Mouse (Mus musculus): ENCODE measurements at regions not wholly inside any gene's neighbourhood (a gene's known extent, or its start where the extent isn't known, plus 50 kb on each side); places are given as distances from the start of the nearest gene placed in this dataset.

DNA sequence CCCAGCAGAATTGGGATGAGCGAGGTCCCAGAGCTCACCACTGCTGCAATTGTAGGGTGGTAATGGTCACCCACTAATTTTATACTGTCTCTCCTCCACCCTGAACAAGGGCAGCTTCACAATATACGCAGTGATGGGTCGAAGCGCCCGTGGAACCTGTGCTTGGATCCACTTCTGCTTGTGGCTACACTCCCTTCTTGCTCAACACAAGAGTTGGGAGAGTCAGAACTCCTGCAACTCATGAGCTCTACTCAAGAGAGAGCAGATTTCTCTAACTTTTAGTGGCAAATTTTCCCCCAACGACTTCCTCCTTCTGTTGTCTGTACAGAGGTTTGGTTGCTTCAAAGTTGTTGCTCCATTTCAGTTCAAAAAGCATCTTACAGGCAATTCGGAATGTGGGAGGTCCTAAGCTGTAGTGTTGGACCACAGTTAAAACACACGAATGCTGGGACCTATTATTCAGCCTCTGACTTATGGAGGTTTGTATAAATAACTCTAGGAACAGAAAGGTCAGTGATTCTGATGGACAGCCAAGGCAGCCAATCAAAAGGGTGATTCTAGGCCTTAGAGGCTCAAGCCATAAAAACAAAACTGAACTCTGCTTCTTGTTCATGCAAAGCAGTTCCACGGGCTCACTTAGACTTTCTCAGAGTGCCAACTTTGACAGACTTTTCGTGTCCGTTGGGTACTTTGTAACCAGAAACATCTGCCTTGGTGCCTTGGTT lies 227.8 kb upstream of the Meis1 start:
- no peak for DNase-seq (ENCODE audit: low spot score)

DNA sequence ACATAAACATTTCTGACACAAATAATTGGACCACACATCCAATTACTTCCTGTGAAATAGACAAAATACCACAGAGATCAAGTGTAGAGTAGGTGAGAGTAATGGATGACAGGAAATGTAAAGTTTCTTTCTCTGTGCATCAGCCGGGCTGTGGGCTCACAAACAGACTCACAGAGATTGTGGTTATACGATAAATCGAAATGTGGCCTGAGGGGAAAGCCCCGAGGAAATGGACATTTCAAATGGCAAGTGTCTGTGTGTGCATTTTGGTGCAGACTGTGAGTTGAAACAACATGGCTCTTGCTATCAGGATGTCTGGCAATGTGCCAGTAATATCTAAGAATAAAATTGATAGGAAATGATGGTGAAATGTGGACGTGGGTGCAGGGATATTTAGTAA lies 234.8 kb upstream of the Meis1 start:
- DNase-seq (ENCODE audit: low spot score): no peak

DNA sequence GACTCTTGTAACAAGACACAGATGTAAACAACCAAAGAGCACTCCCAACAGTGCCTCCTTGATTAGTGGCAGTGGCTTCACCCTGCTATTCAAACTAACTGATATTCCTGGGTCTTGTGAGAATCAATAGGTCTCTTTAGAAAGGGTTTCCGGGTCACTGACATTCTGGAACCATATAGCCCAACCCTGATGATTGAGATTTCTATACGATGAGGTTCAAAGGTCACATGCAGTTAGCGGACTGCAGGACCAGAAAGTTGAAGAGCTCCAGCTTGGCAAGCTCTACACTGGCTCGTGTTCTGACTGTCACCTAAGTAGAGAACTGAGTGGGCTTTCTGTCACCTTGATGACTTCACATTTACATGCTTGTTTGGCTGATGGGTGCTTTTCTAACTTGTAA lies 235.4 kb upstream of the Meis1 start:
- no peak for DNase-seq (ENCODE audit: low spot score)

DNA sequence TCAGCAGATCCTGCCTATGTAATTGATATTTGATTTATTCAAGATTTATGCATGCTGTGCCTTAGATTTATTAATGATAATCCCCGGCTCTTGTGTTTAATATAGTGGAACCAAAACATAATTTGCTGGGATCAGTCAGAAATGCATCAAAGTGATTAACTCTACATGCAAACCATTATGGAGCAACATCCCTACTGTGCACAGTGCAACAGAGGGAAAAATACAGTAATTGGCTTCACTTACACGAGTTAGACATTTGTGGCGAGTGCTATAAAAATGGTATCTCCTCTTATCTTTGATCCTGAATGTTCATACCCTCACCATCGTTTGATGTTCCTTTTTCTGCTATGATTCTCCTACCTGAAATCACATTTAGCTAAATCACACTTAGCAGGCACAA lies 238.8 kb upstream of the Meis1 start:
- no peak for DNase-seq (ENCODE audit: low spot score)

DNA sequence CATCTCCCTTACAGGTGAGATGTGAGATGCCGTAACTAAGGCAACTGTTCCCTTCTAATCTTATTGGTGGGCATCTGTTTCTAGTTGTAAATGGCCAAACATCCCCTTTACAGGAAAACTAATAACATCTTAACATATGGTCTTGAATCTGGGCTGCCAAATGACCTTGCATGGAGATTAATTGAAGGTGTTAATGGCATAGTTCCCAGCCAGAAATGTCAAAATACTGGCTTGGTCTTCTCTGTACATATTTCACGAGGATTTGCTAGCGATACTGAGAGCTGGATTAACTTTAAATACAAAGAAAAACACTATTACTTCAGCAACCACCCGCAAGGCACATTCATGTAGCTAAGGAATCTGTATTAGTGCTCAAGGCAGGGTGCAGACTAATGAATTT lies 244.0 kb upstream of the Meis1 start:
- no peak for DNase-seq (ENCODE audit: low spot score)

DNA sequence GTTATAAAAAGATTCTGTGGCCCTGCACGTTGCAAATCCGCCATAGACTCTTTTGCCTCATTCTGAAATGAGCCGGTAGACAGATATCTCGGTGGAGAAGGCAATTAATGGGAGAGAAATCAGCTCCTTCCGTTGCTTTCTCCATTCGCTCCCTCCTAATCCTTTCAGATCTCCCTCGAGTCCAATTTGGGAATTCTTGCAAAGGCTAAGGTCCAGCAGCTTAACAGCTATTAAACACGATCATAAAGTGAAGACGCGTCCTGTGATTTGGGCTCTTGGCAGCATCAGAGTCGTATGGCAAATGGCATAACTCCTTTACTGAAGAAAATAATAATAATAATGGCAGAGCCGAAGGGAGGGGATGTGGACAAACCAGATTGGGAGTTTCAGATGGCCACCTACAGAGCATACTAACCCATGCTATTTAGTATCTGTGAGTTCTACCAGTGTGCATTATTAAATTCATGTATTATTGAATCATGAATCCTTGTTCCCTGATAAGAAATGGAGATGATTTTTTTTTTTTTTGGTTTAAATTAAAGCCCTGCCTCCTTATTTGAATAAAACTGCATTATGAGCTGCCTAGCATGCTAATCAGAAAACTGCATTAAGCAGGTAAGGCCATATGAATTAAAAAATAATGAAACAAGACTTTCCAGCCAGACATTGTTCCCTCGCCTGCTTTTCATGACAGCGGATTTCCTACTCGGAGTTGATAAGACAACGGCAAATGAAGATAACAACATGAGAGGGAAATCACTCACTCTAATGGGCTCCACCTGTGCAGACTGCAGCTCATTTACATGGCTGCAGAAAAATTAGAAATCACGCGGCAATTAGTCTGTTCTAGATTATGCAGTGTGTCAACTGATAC lies 246.2 kb upstream of the Meis1 start:
- no peak for DNase-seq (ENCODE audit: low spot score)

DNA sequence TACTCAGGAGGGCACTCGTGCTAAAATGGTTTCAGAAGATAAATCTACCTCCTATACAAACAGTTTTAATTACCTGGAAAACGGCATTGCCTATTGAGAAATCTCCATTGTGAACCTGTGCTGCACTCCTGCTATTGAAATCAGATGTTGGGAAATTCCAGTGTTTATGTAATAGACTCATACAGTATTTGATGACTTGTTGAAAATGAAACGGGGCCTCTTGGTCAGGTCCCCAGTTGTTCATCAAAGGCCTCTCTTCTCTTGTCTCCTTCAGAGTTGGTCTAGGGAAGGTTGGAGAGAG lies 246.8 kb upstream of the Meis1 start:
- no peak for DNase-seq (ENCODE audit: low spot score)

DNA sequence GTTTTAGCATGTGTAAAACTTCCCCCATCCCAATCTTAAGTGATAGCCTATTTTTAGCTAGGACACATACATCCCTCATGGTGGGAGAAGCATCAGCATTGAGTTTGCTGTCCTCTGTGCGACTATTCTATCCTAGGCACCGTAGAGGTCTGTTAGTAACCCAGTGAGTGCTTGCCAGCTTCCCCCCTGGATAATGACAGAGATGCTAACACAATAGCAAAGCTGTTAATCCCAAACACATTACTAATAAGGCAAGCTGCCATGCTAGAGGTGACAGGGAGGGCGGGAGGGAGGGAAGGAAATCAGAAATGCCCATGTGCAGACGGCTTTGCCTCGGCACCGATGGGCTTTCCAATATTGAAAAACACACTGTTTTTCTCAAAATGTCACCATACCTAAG lies 272.2 kb upstream of the Meis1 start:
- no peak for DNase-seq (ENCODE audit: low spot score)

DNA sequence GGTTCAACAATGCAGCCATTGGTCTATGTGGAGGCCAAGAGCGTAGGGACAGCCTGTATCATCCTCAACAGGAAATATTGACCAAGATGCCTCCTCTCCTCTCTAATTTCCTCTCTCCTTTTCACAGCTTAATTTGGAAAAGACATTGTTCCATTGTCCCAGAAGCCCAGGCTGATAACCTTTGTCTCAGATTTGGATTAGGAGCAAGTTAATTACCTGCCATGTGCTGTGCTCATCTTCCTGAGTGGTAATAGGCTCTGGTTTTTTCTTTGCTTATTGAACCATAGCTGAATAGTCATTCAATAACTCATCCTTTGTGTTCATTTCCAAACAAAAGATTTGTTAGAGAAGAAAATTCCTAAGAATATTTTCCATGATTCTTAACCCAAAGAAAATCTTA lies 280.6 kb upstream of the Meis1 start:
- DNase-seq (ENCODE audit: low spot score): no peak

DNA sequence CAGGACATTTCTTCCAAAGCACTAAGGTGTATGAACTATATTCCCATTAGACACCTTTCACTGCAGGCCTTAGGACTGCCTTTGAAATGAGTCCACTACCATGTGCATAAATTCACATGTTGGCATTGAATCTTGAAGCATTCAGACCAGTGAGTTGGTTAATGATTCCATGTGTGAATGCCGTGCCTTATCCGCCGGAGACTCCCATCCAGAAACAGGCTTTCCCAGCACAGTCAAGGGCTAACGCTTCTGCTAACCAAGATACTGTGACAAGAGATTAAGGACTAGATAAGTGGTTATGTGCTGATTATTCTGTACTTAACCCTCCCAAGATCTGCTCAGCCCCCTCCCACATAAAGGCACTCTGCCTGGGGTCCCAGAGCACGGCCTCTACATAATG lies 287.9 kb upstream of the Meis1 start:
- DNase-seq (ENCODE audit: low spot score): no peak

DNA sequence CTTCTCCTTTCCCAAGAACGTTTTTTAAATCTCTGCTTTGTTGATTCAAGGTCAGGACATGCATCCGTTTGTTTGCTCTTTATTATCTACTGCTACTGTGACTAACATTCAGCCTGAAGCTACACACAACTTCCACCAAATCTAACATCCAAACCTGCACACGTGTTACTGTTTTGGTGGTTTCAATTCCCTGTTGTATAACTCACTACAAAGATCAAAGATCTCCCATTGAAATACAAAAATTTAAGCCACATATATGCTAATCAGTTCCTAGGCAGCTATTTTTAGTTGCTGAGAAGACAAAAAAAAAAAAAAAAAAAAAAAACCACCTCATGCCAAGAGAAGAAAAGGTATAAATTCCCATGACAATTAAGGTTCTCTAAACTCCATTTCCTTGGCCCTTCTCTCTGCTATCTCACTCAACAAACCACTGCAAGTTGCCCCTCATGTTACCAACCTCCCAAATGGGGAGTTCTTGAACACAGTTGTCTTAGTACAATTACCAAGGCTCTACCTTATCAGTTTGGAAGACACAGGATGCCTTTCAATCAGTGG lies 312.0 kb upstream of the Meis1 start:
- no peak for DNase-seq (ENCODE audit: low spot score)

DNA sequence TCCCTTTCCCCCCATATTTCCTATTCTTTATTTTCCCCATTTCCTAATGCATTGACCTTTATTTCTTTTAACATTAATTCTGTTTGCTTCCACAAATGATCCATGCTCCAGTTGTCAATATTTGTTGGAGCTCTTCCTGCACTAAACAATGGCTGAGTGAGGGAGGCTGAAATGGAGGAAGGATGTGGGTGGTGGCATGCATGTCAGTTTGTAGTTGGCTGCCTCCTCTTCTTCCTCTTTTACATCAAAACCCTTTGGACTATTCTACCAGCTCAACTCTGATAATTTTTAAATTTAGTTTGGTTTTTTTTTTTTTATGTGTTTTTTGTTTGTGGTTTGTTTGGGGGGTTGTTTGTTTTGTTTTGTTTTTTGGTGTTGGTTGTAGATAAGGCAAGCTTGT lies 313.5 kb upstream of the Meis1 start:
- no peak for DNase-seq (ENCODE audit: low spot score)

DNA sequence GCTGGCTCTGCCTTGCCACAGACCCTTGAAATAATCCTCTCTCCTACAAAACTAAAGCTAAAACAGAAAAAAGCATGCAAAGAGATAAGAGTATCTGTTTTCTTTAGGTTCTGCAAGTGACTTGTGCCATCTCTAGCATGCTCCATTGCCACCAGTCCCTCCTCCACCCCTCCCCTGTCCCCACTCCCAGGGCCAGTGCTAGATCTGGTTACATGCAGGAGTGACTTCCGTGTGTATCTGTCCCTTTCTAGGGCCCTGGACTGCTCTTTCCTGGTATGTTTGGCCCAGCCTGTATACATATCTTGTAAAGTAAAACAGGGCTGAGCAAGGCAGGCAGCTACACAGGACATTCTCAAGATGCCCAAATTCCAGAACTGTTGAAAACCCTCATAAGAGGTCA lies 313.9 kb upstream of the Meis1 start:
- no peak for DNase-seq (ENCODE audit: low spot score)

DNA sequence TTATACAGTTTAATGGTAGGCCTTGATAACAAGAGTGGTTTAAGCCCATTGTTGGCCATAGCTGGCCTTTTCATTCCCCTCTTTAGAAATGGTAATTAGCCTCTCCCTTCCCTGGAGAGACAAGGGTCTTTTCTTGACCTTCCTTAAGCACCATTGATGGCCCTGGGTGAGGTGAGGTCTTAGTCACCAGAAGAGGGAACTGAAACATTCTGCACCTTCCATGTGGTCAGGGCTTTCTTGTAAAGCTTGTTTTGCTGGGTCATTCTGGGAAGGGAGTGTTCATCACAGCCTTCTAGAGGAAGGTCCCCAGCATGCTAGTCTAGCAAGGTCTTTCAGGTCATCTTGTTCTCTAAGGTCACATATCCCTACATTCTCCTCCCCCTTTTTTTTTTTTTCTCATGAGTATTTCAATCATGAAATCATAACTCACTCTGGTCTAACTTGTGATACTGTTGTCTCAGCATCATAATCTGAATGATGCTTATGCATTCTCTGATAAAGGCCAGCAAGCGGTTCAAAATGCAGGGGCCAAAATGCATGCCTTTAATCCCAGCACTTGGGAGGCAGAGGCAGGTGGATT lies 315.2 kb upstream of the Meis1 start:
- DNase-seq (ENCODE audit: low spot score): no peak

DNA sequence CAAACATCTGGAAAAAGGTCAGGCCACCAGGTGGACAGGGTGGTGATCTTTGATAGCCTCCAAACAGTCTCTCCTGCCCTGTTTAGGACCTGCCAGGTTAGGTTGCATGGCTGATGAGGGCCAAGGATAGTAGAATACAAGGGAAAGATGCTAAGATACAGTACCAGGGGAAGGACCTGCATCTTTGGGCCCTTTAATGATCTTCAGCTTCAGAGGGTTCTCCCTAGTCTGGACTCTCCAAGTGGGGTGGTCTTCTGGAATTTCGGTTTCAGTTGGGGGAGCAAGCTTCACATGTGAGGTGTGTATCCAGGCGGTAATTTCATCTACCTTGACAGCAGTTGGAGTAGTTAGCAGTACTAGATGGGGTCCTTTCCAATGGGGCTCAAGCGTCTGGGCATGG lies 316.6 kb upstream of the Meis1 start:
- no peak for DNase-seq (ENCODE audit: low spot score)

DNA sequence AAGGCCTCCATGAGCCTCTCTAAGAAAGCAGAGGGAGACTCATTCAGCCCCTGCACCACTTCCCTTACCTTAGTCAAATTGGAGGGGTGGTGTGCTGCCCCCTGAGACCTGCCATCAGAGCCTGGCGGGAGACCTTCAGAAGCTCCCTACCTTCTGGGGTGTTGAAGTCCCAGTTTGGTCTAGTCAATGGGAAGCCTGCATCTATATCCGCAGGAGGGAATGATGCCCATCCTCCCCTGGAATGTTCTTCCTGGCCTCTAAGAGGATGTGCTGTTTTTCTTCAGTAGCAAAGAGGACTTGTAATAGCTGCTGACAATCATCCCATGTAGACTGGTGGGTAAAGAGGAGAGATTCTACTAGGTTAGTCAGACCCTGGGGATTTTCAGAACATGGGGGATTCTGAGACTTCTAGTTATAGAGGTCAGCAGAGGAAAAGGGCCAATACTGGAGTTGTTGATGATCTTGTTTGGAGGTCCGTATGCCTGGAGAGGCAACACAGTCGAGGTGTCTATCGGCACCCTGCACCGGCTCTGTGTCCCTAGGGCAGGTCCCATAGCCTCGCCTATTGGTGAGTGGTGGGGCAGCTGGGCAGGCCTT lies 321.0 kb upstream of the Meis1 start:
- DNase-seq (ENCODE audit: low spot score): no peak

DNA sequence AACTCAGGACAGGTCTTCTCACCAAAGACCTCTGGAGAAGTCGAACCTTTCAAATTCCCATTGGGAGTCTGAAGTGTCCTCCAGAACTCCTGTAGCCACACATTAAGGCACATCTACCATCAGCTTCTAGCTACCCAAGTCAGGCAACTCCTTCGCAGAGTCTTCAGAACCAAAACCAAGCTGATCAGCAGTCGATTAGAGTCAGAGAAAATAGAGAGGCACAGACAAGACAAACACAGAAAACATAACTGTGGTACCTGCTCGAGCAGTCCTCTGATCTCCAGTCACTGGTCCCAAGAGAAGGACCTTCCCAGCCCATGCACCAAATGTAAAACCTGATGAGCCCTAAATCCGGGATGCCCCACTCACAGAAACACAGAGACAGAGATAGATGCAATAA lies 322.1 kb upstream of the Meis1 start:
- no peak for DNase-seq (ENCODE audit: low spot score)

DNA sequence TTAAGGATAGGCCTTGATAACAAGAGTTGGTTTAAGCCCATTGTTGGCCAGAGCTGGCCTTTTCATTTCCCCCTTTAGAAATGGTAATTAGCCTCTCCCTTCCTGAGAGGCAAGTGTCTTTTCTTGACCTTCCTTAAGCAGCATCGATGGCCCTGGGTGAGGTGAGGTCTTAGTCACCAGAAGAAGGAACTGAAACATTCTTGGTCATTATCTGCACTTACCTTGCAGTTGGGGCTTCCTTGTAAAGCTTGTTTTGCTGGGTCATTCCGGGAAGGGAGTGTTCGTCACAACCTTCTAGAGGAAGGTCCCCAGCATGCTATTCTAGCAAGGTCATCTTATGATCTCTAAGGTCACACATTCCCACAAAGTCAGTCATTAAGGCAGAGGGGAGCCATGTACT lies 322.6 kb upstream of the Meis1 start:
- no peak for DNase-seq (ENCODE audit: low spot score)

DNA sequence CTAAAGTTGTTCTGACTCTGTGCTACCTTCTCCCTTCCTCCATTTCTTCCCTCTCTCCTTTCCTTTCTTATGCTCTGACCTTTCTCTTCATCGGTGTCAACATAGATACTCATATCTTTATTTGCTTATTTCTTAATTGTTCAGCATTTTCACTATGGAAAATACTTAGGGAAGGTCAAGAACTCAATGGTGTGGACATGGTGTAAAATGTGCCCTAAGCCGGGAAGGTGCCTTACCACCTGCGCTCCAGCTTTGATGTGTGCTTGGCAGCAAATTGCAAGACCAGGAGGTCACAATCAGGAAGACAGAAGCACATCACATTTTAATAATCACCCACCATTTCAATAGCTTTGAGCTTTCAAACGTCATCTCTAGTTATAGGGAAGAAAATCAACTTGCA lies 324.0 kb upstream of the Meis1 start:
- DNase-seq (ENCODE audit: low spot score): no peak

DNA sequence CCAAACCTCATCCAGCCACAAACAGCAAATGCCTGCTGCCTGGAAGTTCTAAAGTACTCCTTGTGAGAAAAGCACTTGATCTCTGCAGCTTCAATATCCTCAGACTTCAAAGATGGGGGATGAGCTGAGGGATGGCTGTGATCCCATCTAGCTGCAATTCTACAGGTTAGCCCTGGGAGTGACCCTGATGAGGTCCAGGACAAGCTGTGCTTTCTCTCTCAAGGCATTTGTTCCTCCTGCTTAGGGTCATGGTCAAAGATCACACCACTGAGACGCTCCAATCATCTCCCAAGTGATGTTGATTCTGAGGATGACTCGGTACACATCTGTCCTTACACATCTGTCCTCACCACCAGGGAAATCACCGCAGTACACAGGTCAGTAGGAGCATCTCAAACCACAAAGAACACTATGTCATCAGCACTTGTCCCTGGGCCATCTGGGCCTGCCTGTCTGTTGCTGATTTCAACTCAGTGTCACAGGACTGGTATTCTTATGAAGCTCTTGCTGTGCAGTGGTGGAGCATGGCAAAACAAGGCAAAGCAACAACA lies 327.6 kb upstream of the Meis1 start:
- DNase-seq (ENCODE audit: low spot score): no peak

DNA sequence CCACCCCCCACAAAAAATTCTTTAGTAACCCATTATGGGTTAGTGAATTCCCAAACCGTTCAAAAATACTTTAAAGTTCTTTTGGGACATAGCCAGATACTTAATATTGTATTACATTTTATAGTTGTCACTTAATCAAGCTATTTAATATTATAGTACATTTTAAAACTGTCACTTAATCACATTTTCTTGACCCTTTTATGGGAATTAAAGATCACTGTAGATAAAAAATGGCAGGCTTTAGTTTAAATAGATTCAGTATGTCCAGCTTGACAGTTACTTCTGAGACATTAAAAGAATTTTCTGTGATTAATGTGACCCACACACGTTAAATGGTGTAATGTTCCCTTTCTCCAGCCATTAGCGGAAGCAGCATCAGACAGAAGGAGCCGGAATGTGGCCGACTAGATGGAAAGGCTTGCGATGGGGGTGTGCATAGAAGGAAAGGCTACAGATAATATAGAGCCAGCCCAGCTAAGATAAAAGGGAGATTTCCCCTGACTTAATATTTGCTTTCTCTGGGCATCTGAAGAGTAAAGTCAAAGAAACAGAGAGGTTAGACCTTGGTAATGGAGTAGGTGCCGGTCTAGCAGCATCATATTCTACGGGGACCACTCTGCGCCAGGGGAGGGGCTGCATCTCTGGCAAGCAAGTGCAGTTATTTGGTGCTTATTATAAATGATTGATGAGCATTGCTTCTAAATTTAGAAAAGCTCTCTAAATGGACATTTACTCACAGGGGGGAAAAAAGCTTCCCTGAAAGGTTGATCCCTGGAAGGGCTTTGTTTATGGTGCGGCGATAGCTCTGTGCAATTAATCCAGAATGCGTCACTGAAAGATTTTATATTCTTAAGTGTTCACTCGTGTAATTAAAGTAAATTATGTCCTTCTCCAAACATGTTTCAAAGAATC lies 331.8 kb upstream of the Meis1 start:
- DNase-seq (ENCODE audit: low spot score): no peak
